In genomic region chr19:37348952-37349351, GRCm38 (mm10) we compare ENCODE assay signal across 21 mouse cellular contexts. TPM values are rescaled to one million over a fixed set of nuclear protein-coding genes. Genes with fewer than 3 reads are reported as not detected.
DNase-seq lines count a peak whose midpoint lies in the region; ATAC-seq and TF ChIP-seq lines count a peak whose summit lies in the region.
"Had no signal": no experiment of that assay in that cellular context is flagged by ENCODE, and none has a peak within 500 bp of the region (broad histone marks: within the 10 kb centered on the region; RNA-seq: fewer than 3 reads in every experiment).

No protein-coding gene starts in this region.

- H3K4me1 ChIP-seq in heart, postnatal 0 days (ENCODE audit: control insufficient read depth, insufficient read depth), result peaks cover 12% of the 10 kb centered on the region; the same call in 1 of the 2 replicates
- peaks cover 8% of the 10 kb centered on the region; the same call in 1 of the 2 replicates for H3K4me1 ChIP-seq in intestine, embryonic 16.5 days (ENCODE audit: control insufficient read depth, insufficient read depth, low read length)
- H3K4me1 ChIP-seq in hindbrain, embryonic 10.5 days (replicated peaks), result no peaks in the 10 kb centered on the region
- H3K4me1 ChIP-seq: embryonic facial prominence, embryonic 15.5 days; forebrain, embryonic 10.5 days; hindbrain, embryonic 15.5 days had no signal

- no peak overlapping the region for H3K4me2 ChIP-seq in heart, postnatal 0 days (ENCODE audit: low read depth, low read length)
- no peak overlapping the region for H3K4me2 ChIP-seq in intestine, embryonic 16.5 days (ENCODE audit: low read depth, low read length)
- H3K4me2 ChIP-seq: embryonic facial prominence, embryonic 15.5 days; heart, embryonic 11.5 days; hindbrain, embryonic 15.5 days had no signal

- H3K36me3 ChIP-seq in heart, postnatal 0 days (replicated peaks; ENCODE audit: control insufficient read depth, insufficient read depth, low read length), result peaks cover 8% of the 10 kb centered on the region
- no peaks in the 10 kb centered on the region for H3K36me3 ChIP-seq in intestine, embryonic 16.5 days (ENCODE audit: control insufficient read depth, insufficient read depth, low read length)
- H3K36me3 ChIP-seq in hindbrain, embryonic 10.5 days, result peaks cover 17% of the 10 kb centered on the region
- H3K36me3 ChIP-seq: hindbrain, embryonic 15.5 days had no signal

- H3K4me3 ChIP-seq in gastrocnemius, adult 2 months, result no peak overlapping the region
- H3K4me3 ChIP-seq in heart, postnatal 0 days (ENCODE audit: low read depth, low read length), result no peak overlapping the region
- H3K4me3 ChIP-seq in intestine, embryonic 16.5 days (ENCODE audit: low read length), result no peak overlapping the region
- H3K4me3 ChIP-seq in hindbrain, embryonic 10.5 days, result no peak overlapping the region
- H3K4me3 ChIP-seq: embryonic facial prominence, embryonic 15.5 days; erythroblast, embryonic 14.5 days; forebrain, embryonic 10.5 days; heart, adult 2 months; hindbrain, embryonic 15.5 days had no signal

- no peak overlapping the region for H3K9ac ChIP-seq in heart, postnatal 0 days (replicated peaks; ENCODE audit: low read depth, low read length)
- H3K9ac ChIP-seq in intestine, embryonic 16.5 days (ENCODE audit: low read depth, low read length), result no peak overlapping the region
- H3K9ac ChIP-seq: embryonic facial prominence, embryonic 15.5 days; hindbrain, embryonic 15.5 days had no signal

- intact Hi-C loops in gastrocnemius, adult 2 months (cut with DNase I), result no loop called here
- intact Hi-C loops in heart, postnatal 14 days (cut with DNase I), result no loop called here

- DNase-seq in gastrocnemius, adult 2 months, result no peak
- no peak for DNase-seq in gastrocnemius, postnatal 10 days
- DNase-seq in heart, postnatal 0 days (ENCODE audit: low spot score), result no peak
- no peak for DNase-seq in heart, postnatal 14 days
- no peak for DNase-seq in hindbrain, embryonic 10.5 days (ENCODE audit: low spot score)
- no peak for DNase-seq in lung, postnatal 36 days
- DNase-seq: adrenal gland, adult 8-10 months; B cell, adult 2 months; cerebellum, adult 11 months; cerebellum, adult 8-10 months; embryo, embryonic 11 days; kidney, adult 18-20 months had no signal

- no peak for ATAC-seq in heart, postnatal 0 days (ENCODE audit: insufficient read depth, low read depth)
- peak; percentile 82 for ATAC-seq in intestine, embryonic 16.5 days
- ATAC-seq: CD4-positive, CD25-positive, alpha-beta regulatory T cell, adult 4 months; forebrain, embryonic 14.5 days had no signal

- TF ChIP-seq CTCF in gastrocnemius, adult 2 months (IDR thresholded peaks at IDR 0.05), result no peak
- TF ChIP-seq CTCF in heart, postnatal 0 days (IDR thresholded peaks at IDR 0.05; ENCODE audit: low read depth), result no peak

- H3K27ac ChIP-seq in gastrocnemius, adult 2 months, result peak overlapping the region; percentile 40; the same call in 1 of the 2 replicates
- H3K27ac ChIP-seq in heart, postnatal 0 days (ENCODE audit: low read depth), result peak overlapping the region; percentile 80
- peak overlapping the region; percentile 17; the same call in 1 of the 2 replicates for H3K27ac ChIP-seq in intestine, embryonic 16.5 days (ENCODE audit: low read length)
- no peak overlapping the region for H3K27ac ChIP-seq in hindbrain, embryonic 10.5 days
- H3K27ac ChIP-seq: embryonic facial prominence, embryonic 15.5 days; forebrain, embryonic 10.5 days; hindbrain, embryonic 15.5 days had no signal

- H3K27me3 ChIP-seq in heart, postnatal 0 days (ENCODE audit: control insufficient read depth, insufficient read depth, low read length), result no peaks in the 10 kb centered on the region
- H3K27me3 ChIP-seq in intestine, embryonic 16.5 days (replicated peaks; ENCODE audit: control insufficient read depth, insufficient read depth, low read length), result no peaks in the 10 kb centered on the region
- no peaks in the 10 kb centered on the region for H3K27me3 ChIP-seq in hindbrain, embryonic 10.5 days (ENCODE audit: insufficient read depth, poor library complexity, severe bottlenecking)
- H3K27me3 ChIP-seq: embryonic facial prominence, embryonic 15.5 days; hindbrain, embryonic 15.5 days had no signal

- TF ChIP-seq EP300 in heart, postnatal 0 days (IDR thresholded peaks at IDR 0.05; ENCODE audit: low read depth), result no peak

- H3K9me3 ChIP-seq in heart, postnatal 0 days (replicated peaks; ENCODE audit: control insufficient read depth, low read length), result peaks cover 4% of the 10 kb centered on the region; the same call in 1 of the 2 replicates
- H3K9me3 ChIP-seq in intestine, embryonic 16.5 days (ENCODE audit: control insufficient read depth, low read length), result no peaks in the 10 kb centered on the region
- H3K9me3 ChIP-seq in hindbrain, embryonic 10.5 days, result 0 out of 2 replicates have a peak, but pooled peaks cover 5% of the 10 kb centered on the region
- H3K9me3 ChIP-seq: embryonic facial prominence, embryonic 15.5 days; hindbrain, embryonic 15.5 days had no signal

RNA-seq across cellular contexts. Expression of gene Ide, which starts 11.3 kb away (rescaled TPM):
- 100 to 1,000 TPM; 104 to 158 TPM for total RNA-seq in gastrocnemius, adult 2 months (2021)
- 100 to 1,000 TPM in 1 of 2 experiments, 10 to 100 TPM in 1; 83.0 to 129 TPM for total RNA-seq in gastrocnemius, postnatal 10 days (2021)
- 57.5 and 60.8 TPM in 2 replicates for total RNA-seq in heart, postnatal 0 days (2014; rRNA removed; ENCODE audit: low replicate concordance)
- 68.0 and 72.6 TPM in 2 replicates for polyA plus RNA-seq in heart, postnatal 0 days (2015; fragmentation: Nextera tagmentation; extraction: Ambion mirVana)
- total RNA-seq in heart, postnatal 14 days (2021), result 10 to 100 TPM; 82.9 to 86.3 TPM
- 49.1 and 50.8 TPM in 2 replicates for polyA plus RNA-seq in intestine, embryonic 16.5 days (2015; fragmentation: Nextera tagmentation; extraction: Ambion mirVana)
- polyA plus RNA-seq in hindbrain, embryonic 10.5 days (2016; fragmentation: Nextera tagmentation; extraction: Ambion mirVana), result 46.1 and 56.8 TPM in 2 replicates

RNA-seq across cellular contexts. Expression of gene Kif11, which starts 27.3 kb away (rescaled TPM):
- total RNA-seq in gastrocnemius, adult 2 months (2021), result under 1 TPM; 0.15 to 0.20 TPM
- total RNA-seq in gastrocnemius, postnatal 10 days (2021), result 10 to 100 TPM in 1 of 2 experiments, 1 to 10 TPM in 1; 8.4 to 10.2 TPM
- total RNA-seq in heart, postnatal 0 days (2014; rRNA removed; ENCODE audit: low replicate concordance), result 31.4 and 41.5 TPM in 2 replicates
- 10.4 and 10.8 TPM in 2 replicates for polyA plus RNA-seq in heart, postnatal 0 days (2015; fragmentation: Nextera tagmentation; extraction: Ambion mirVana)
- 1 to 10 TPM; 3.4 to 6.5 TPM for total RNA-seq in heart, postnatal 14 days (2021)
- polyA plus RNA-seq in intestine, embryonic 16.5 days (2015; fragmentation: Nextera tagmentation; extraction: Ambion mirVana), result 37.3 and 40.4 TPM in 2 replicates
- polyA plus RNA-seq in hindbrain, embryonic 10.5 days (2016; fragmentation: Nextera tagmentation; extraction: Ambion mirVana), result 60.1 and 80.2 TPM in 2 replicates
